Mouse (Mus musculus) forebrain, embryonic 10.5 days (tissue): ENCODE results near the gene Gm10096. TPM values are rescaled to one million over a fixed set of nuclear protein-coding genes. Genes with fewer than 3 reads are reported as not detected.
"Not testable (repeated sequence)": the region's sequence is repeated elsewhere in the genome, so short reads cannot be mapped to it uniquely, and the experiment has no call there.

Experiments
- DNase-seq: peaks from one replicate; pipeline ENCODE4 v3.0.0-alpha.2; 2017; ENCODE audit warnings: low spot score; ENCODE audit errors: extremely low spot score
- H3K27ac ChIP-seq: fragments of 300-500 bp; sonication (generic); 2 replicates; pipeline ENCODE4 v1.5.1; 2016; ENCODE audit warnings: mild to moderate bottlenecking
- H3K27me3 ChIP-seq: fragments of 300-500 bp; sonication (generic); 2 replicates; pipeline ENCODE4 v1.6.1; 2016; ENCODE audit warnings: mild to moderate bottlenecking; ENCODE audit not compliant: poor library complexity, severe bottlenecking
- H3K36me3 ChIP-seq: fragments of 300-500 bp; sonication (generic); replicated peaks from 2 replicates; pipeline ENCODE4 v1.6.1; 2016; ENCODE audit warnings: mild to moderate bottlenecking, moderate library complexity
- H3K4me1 ChIP-seq: fragments of 300-500 bp; sonication (generic); 2 replicates; pipeline ENCODE4 v1.6.1; 2016
- H3K4me3 ChIP-seq: fragments of 300-500 bp; sonication (generic); 2 replicates; pipeline ENCODE4 v1.5.1; 2016; ENCODE audit warnings: mild to moderate bottlenecking, moderate library complexity
- H3K9me3 ChIP-seq: fragments of 300-500 bp; sonication (generic); 2 replicates; pipeline ENCODE4 v1.6.1; 2016; ENCODE audit warnings: mild to moderate bottlenecking, moderate library complexity
- WGBS: fragments of 180-500 bp; shearing (Covaris S2); methylation state at CpG from one replicate; pipeline ENCODE4 v1.1.7; 2016; 5-methylcytosine and 5-hydroxymethylcytosine counted together
- polyA plus RNA-seq: library from polyadenylated mRNA; unstranded; fragments of >200 nt; fragmentation: Nextera tagmentation; extraction: Ambion mirVana; gene quantifications from 2 replicates; pipeline ENCODE4 v1.2.1, GENCODE M21; 2016

Gm10096 gene
- not detected in 2 replicates for polyA plus RNA-seq

- H3K4me1 ChIP-seq, H3K36me3 ChIP-seq, H3K4me3 ChIP-seq, H3K27ac ChIP-seq, H3K27me3 ChIP-seq, DNase-seq, H3K9me3 ChIP-seq: not testable (repeated sequence)
- no CpG with 5 or more reads among the region's 5 CpGs for WGBS
These were observed at the start of gene Gm10096 for GRCm38 (mm10) chrX:28954602-28955001. Gene Gm10096 (minus strand): TSS chrX:28954702.
